Mouse (Mus musculus) embryonic fibroblast, embryonic 13.5 days (primary cell): ENCODE measurements around the gene Vamp5.

ENCODE experiments used
- CTCF ChIP-seq: IDR thresholded peaks from 2 replicates; pipeline ENCODE4 v1.5.1; 2011; ENCODE audit warnings: mild to moderate bottlenecking, control low read depth, low read length, moderate library complexity, borderline replicate concordance; ENCODE audit not compliant: insufficient read depth
- POLR2A ChIP-seq: IDR thresholded peaks from 2 replicates; pipeline ENCODE4 v1.6.1; 2011; ENCODE audit warnings: low read depth, mild to moderate bottlenecking, control low read depth, low read length, moderate library complexity

DNA sequence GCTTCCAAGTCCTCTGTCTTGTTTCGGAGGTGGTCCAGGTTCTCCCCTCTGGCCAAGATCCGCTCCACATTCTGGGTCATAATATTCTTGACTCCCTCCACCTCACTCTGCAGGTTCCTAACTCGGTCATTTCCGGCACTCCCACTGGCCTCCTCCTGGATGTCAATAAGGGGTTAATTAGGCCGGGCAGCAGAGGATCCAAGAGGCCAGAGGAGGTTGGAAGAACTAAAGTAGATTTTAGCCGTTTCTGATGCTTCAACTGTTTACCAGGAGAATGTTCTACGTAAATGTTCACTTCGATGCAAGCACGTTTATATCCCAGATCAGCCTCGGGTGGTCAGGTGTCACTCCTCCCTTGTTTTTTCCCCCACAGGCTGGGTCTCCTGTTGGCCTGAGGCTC lies 8.0 kb upstream of the Vamp5 start:
- no peak for TF ChIP-seq CTCF
- no peak for TF ChIP-seq POLR2A
